Mouse (Mus musculus) intestine, postnatal 0 days (tissue): ENCODE results near the gene Cby1. TPM values are rescaled to one million over a fixed set of nuclear protein-coding genes. Genes with fewer than 3 reads are reported as not detected.

ENCODE experiments used
- ATAC-seq: fragments of 200-750 bp; cut with Nextera tagmentation; 2 replicates; pipeline ENCODE4 v1.8.0; 2017; ENCODE audit warnings: mild to moderate bottlenecking, moderate TSS enrichment, moderate library complexity
- H3K27ac ChIP-seq: fragments of 300-500 bp; sonication (generic); 2 replicates; pipeline ENCODE4 v1.5.1; 2014; ENCODE audit warnings: mild to moderate bottlenecking, low read depth, low read length, moderate library complexity
- H3K27me3 ChIP-seq: fragments of 300-500 bp; sonication (generic); replicated peaks from 2 replicates; pipeline ENCODE4 v1.6.1; 2014; ENCODE audit warnings: low read length, mixed read lengths; ENCODE audit not compliant: control insufficient read depth, insufficient read depth
- H3K36me3 ChIP-seq: fragments of 300-500 bp; sonication (generic); 2 replicates; pipeline ENCODE4 v1.6.1; 2014; ENCODE audit warnings: mild to moderate bottlenecking, moderate library complexity; ENCODE audit not compliant: control insufficient read depth, insufficient read depth
- H3K4me1 ChIP-seq: fragments of 300-500 bp; sonication (generic); replicated peaks from 2 replicates; pipeline ENCODE4 v1.6.1; 2014; ENCODE audit warnings: antibody characterized with exemption, low read length, mixed read lengths; ENCODE audit not compliant: control insufficient read depth, insufficient read depth
- H3K4me2 ChIP-seq: fragments of 300-500 bp; sonication (generic); replicated peaks from 2 replicates; pipeline ENCODE4 v1.6.1; 2014; ENCODE audit warnings: low read depth, mild to moderate bottlenecking, moderate library complexity
- H3K4me3 ChIP-seq: fragments of 300-500 bp; sonication (generic); 2 replicates; pipeline ENCODE4 v1.5.1; 2014; ENCODE audit warnings: low read depth, low read length
- H3K9ac ChIP-seq: fragments of 300-500 bp; sonication (generic); 2 replicates; pipeline ENCODE4 v1.6.1; 2014; ENCODE audit warnings: mild to moderate bottlenecking, low read depth, low read length
- H3K9me3 ChIP-seq: fragments of 300-500 bp; sonication (generic); 2 replicates; pipeline ENCODE4 v1.6.1; 2016; ENCODE audit warnings: mixed run types; ENCODE audit not compliant: control insufficient read depth
- CTCF ChIP-seq: sonication (generic); IDR thresholded peaks from 2 replicates; pipeline ENCODE4 v1.5.1; 2016; ENCODE audit warnings: low read depth, mild to moderate bottlenecking, control low read depth, antibody characterized with exemption, moderate library complexity
- WGBS: fragments of 180-500 bp; shearing (Covaris S2); extraction: QIAGEN DNeasy Blood & Tissue Kit; methylation state at CpG from one replicate; pipeline ENCODE4 v1.1.7; 2014; 5-methylcytosine and 5-hydroxymethylcytosine counted together
- polyA plus RNA-seq: library from polyadenylated mRNA; unstranded; fragments of >200 nt; fragmentation: Nextera tagmentation; extraction: Ambion mirVana; gene quantifications from 2 replicates; pipeline ENCODE4 v1.2.1, GENCODE M21; 2015

Gene Cby1
- polyA plus RNA-seq, 1 experiment from 2014 or later, result 23.1 TPM

GRCm38 (mm10) chr15:79697558-79698187 is 38.7 kb downstream of the Cby1 start:
- H3K27ac ChIP-seq, result no peak overlapping the region
- TF ChIP-seq CTCF, result no peak
- no peak overlapping the region for H3K9ac ChIP-seq
- no peak overlapping the region for H3K4me2 ChIP-seq
- no peaks in the 10 kb centered on the region for H3K9me3 ChIP-seq
- ATAC-seq, result no peak; the same call in 1 of the 2 replicates
- H3K27me3 ChIP-seq, result no peaks in the 10 kb centered on the region
- WGBS, result 56% methylated on average over 9 of the region's 9 CpGs
- no peak overlapping the region for H3K4me3 ChIP-seq
- peaks cover 4% of the 10 kb centered on the region; the same call in 1 of the 2 replicates for H3K36me3 ChIP-seq
- H3K4me1 ChIP-seq, result peaks cover 1% of the 10 kb centered on the region; the same call in 1 of the 2 replicates

GRCm38 (mm10) chr15:79706603-79707214 is 47.7 kb downstream of the Cby1 start:
- no peak for TF ChIP-seq CTCF

GRCm38 (mm10) chr15:79708229-79708822 is 49.3 kb downstream of the Cby1 start:
- no peaks in the 10 kb centered on the region for H3K27me3 ChIP-seq
- H3K4me2 ChIP-seq, result no peak overlapping the region
- H3K36me3 ChIP-seq, result peaks cover 56% of the 10 kb centered on the region
- no peak; the same call in 1 of the 2 replicates for TF ChIP-seq CTCF
- no peaks in the 10 kb centered on the region for H3K9me3 ChIP-seq
- no peak overlapping the region for H3K27ac ChIP-seq
- no peak for ATAC-seq
- WGBS, result 86% methylated on average over 5 of the region's 5 CpGs
- no peak overlapping the region for H3K4me3 ChIP-seq
- no peak overlapping the region for H3K9ac ChIP-seq
- H3K4me1 ChIP-seq, result no peaks in the 10 kb centered on the region

More at GRCm38 (mm10) chr15:79706603-79707214, 47.7 kb downstream of the Cby1 start:
- Histone ChIP-seq H3K4me1 (no peaks in the 10 kb centered on the region), H3K4me2 (no peak overlapping the region), H3K9ac (no peak overlapping the region), H3K27me3 (no peaks in the 10 kb centered on the region), H3K27ac (no peak overlapping the region), H3K4me3 (no peak overlapping the region), H3K9me3 (no peaks in the 10 kb centered on the region), H3K36me3 (peaks cover 40% of the 10 kb centered on the region)
- 79% methylated on average over 17 of the region's 17 CpGs for WGBS
- ATAC-seq, result no peak

- H3K27ac ChIP-seq, result no peak overlapping the region
- no peaks in the 10 kb centered on the region for H3K4me1 ChIP-seq
- no peak overlapping the region for H3K4me2 ChIP-seq
- H3K4me3 ChIP-seq, result no peak overlapping the region
- no peak for ATAC-seq
- no peaks in the 10 kb centered on the region for H3K27me3 ChIP-seq
- WGBS, result 91% methylated on average over 7 of the region's 7 CpGs
- no peak overlapping the region for H3K9ac ChIP-seq
- H3K36me3 ChIP-seq, result peaks cover 92% of the 10 kb centered on the region
- TF ChIP-seq CTCF, result no peak
- H3K9me3 ChIP-seq, result no peaks in the 10 kb centered on the region
These were observed 56.6 kb downstream of the Cby1 start for GRCm38 (mm10) chr15:79715646-79716045.

- H3K27ac ChIP-seq, result no peak overlapping the region
- H3K27me3 ChIP-seq, result no peaks in the 10 kb centered on the region
- no peak overlapping the region for H3K9ac ChIP-seq
- no peak for ATAC-seq
- H3K9me3 ChIP-seq, result no peaks in the 10 kb centered on the region
- no peak for TF ChIP-seq CTCF
- peaks cover 84% of the 10 kb centered on the region for H3K36me3 ChIP-seq
- no peak overlapping the region for H3K4me2 ChIP-seq
- WGBS, result 94% methylated on average over 6 of the region's 6 CpGs
- H3K4me3 ChIP-seq, result no peak overlapping the region
- no peaks in the 10 kb centered on the region for H3K4me1 ChIP-seq
These were observed 57.7 kb downstream of the Cby1 start for GRCm38 (mm10) chr15:79716710-79717109.

Other genes starting within 250 kb of the Cby1 start
- gene Csnk1e, start 203.6 kb upstream of the Cby1 start, polyA plus RNA-seq, result 18.2 and 25.7 TPM in 2 replicates
- gene Kcnj4, start 154.0 kb upstream of the Cby1 start, polyA plus RNA-seq, result not detected in 2 replicates
- 75.7 and 95.2 TPM in 2 replicates for gene Kdelr3, start 142.8 kb upstream of the Cby1 start, polyA plus RNA-seq
- 18.7 and 23.8 TPM in 2 replicates for gene Ddx17, start 112.5 kb upstream of the Cby1 start, polyA plus RNA-seq
- 0.78 and 1.7 TPM in 2 replicates for gene Dmc1, start 54.1 kb upstream of the Cby1 start, polyA plus RNA-seq
- gene Fam227a, start 243 bp upstream of the Cby1 start, polyA plus RNA-seq, result 0.13 and 0.27 TPM in 2 replicates
- gene Tomm22, start 11.7 kb downstream of the Cby1 start, polyA plus RNA-seq, result 207 and 211 TPM in 2 replicates
- 9.4 and 9.7 TPM in 2 replicates for gene Josd1, start 28.7 kb downstream of the Cby1 start, polyA plus RNA-seq
- 15.0 and 15.3 TPM in 2 replicates for gene Gtpbp1, start 31.6 kb downstream of the Cby1 start, polyA plus RNA-seq
- gene Sun2, start 83.3 kb downstream of the Cby1 start, polyA plus RNA-seq, result 1.1 and 1.2 TPM in 2 replicates
- 19.5 and 20.1 TPM in 2 replicates for gene Dnal4, start 118.7 kb downstream of the Cby1 start, polyA plus RNA-seq
- gene Nptxr, start 145.6 kb downstream of the Cby1 start, polyA plus RNA-seq, result 1.2 and 1.6 TPM in 2 replicates
- gene Npcd, start 175.0 kb downstream of the Cby1 start, polyA plus RNA-seq, result 0.61 TPM in 1 of 2 replicates, not detected in the other
- gene Cbx6, start 175.5 kb downstream of the Cby1 start, polyA plus RNA-seq, result 13.8 and 15.7 TPM in 2 replicates
- gene Apobec3, start 232.5 kb downstream of the Cby1 start, polyA plus RNA-seq, result 5.1 and 6.4 TPM in 2 replicates